Mouse (Mus musculus) cerebellum, adult 2 months (tissue): ENCODE results near the gene Lin7c.

Experiments
- CTCF ChIP-seq: fragments of 200-500 bp; IDR thresholded peaks from 2 replicates; pipeline ENCODE4 v1.5.1; 2011; ENCODE audit warnings: low read depth, mild to moderate bottlenecking, control low read depth, low read length, moderate library complexity, borderline replicate concordance; ENCODE audit not compliant: insufficient read depth
- POLR2A ChIP-seq: fragments of 200-500 bp; IDR thresholded peaks from 2 replicates; pipeline ENCODE4 v1.6.1; 2011; ENCODE audit warnings: low read length, control low read depth, borderline replicate concordance; ENCODE audit not compliant: insufficient read depth

DNA sequence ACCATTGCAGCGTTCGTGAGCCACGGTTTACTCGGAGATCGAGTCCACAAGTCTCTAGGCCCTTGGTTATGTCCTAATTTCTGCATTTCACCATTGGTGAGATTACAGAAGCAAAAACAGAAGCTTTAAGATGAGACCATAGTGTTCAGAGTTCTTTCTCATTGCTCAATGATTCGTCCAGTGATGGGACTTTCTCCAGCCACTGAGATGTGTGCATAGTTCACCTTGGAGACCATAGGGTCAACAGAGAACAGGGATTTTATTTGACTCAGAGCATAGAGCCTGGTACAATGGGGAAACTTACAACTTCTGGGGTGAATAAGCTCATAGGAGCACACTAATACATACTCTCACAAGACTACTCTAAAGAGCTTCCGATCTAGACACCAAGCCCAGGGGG lies 29.8 kb downstream of the Lin7c start:
- TF ChIP-seq POLR2A = no peak
- TF ChIP-seq CTCF = no peak
